Mouse (Mus musculus): ENCODE measurements around the gene Dcaf8.

DNA sequence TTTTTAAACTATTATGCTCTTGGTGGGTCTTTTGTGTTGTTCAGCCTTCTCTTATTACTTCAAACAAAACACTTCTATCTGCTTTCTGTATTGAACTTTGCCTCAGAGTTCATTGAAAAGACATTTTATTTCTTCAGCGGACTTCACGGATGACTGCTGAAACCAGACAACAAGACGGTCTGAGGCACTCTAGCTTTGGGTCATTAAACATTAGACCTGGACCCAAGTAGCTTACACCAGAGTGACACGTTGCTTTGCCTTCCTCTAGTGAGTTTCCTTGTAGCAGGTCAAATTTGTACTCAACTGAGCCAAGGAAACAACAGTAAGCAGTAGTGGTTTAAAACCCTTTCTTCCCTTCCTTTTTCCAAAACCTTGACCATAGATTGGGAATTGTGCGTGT is 20.0 kb downstream of the Dcaf8 start:
- TF ChIP-seq GATA1 (IDR thresholded peaks at IDR 0.05; ENCODE audit: low read length) = no peak
- no peak for TF ChIP-seq TAL1 (IDR thresholded peaks at IDR 0.05; ENCODE audit: low read length)

Measured in erythroblast, embryonic 14.5 days (primary cell).